Mouse (Mus musculus) T-helper 1 cell (primary cell): ENCODE results near the gene Mrpl55.

Source experiments
- in situ Hi-C: fragments of 300-600 bp; cut with MboI, MseI; formaldehyde crosslinking; loops from one replicate; pipeline ENCODE4 v1.15.1; 2025; ENCODE audit warnings: high pct_unique_total_duplicates

Gene Mrpl55

GRCm38 (mm10) chr11:59226787-59227603 is 24.7 kb downstream of the Mrpl55 start:
- in situ Hi-C loops: no loop called here

- in situ Hi-C loops: no loop called here
Measured at GRCm38 (mm10) chr11:59227604-59228121, 25.4 kb downstream of the Mrpl55 start.

- in situ Hi-C loops: no loop called here
Measured at GRCm38 (mm10) chr11:59228122-59228953, 26.1 kb downstream of the Mrpl55 start, which contains the start of gene Arf1. Arf1 (minus strand) TSS chr11:59228270.

- in situ Hi-C loops: no loop called here
Measured at GRCm38 (mm10) chr11:59230144-59230760, 28.0 kb downstream of the Mrpl55 start.

- in situ Hi-C loops: no loop called here
Measured at GRCm38 (mm10) chr11:59232797-59233196, 30.5 kb downstream of the Mrpl55 start.

- in situ Hi-C loops: no loop called here
Measured at GRCm38 (mm10) chr11:59238525-59239427, 36.5 kb downstream of the Mrpl55 start.

GRCm38 (mm10) chr11:59239428-59239785 is 37.1 kb downstream of the Mrpl55 start:
- in situ Hi-C loops: no loop called here

- in situ Hi-C loops: no loop called here
Measured at GRCm38 (mm10) chr11:59239796-59240195, 37.5 kb downstream of the Mrpl55 start.

GRCm38 (mm10) chr11:59241841-59242240 is 39.6 kb downstream of the Mrpl55 start:
- in situ Hi-C loops: no loop called here

- in situ Hi-C loops: no loop called here
Measured at GRCm38 (mm10) chr11:59243856-59244255, 41.6 kb downstream of the Mrpl55 start.

GRCm38 (mm10) chr11:59248101-59248500 is 45.8 kb downstream of the Mrpl55 start:
- in situ Hi-C loops: no loop called here
